8 mouse cellular contexts compared by ENCODE assay signal in the genomic region with DNA sequence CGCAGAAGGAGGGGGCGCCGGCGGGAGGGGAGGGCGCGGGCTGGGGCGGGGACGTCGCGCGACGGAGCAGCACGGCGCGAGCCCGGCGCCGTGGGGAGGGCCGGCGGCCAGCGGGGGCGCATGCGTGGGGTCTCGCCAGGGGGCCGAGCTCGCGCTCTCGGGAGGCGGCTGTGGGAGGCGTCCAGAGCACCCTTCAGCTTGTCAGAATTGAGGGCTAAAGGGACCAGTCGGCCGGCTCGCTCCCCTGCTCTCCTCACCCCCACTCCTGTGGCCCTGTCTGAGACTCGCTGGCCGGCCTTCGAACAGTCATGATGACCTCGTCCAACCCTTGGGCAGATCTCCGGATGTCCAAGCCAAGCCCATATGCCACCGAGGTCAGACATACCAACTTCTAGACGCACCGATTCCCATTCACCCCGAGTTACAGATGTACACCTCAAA. TPM values are rescaled to one million over a fixed set of nuclear protein-coding genes. Genes with fewer than 3 reads are reported as not detected.
A peak's percentile ranks its signal among the peaks of the same experiment; 100 is the strongest.
DNase-seq lines count a peak whose midpoint lies in the region; ATAC-seq lines count a peak whose summit lies in the region.

No protein-coding gene starts in this region.

- ATAC-seq in erythroblast, adult 5-6 weeks (replicated peaks; ENCODE audit: low FRiP score, poor library complexity, severe bottlenecking) = no peak
- ATAC-seq in midbrain, embryonic 16.5 days = peak; percentile 12; the same call in 1 of the 2 replicates

- intact Hi-C loops in gastrocnemius, postnatal 14 days (cut with DNase I; ENCODE audit: low total_unique reads) = no loop called here

- H3K4me1 ChIP-seq in erythroblast, embryonic 14.5 days (ENCODE audit: control insufficient read depth) = peaks cover 68% of the 10 kb centered on the region
- peaks cover 67% of the 10 kb centered on the region for H3K4me1 ChIP-seq in midbrain, embryonic 16.5 days (ENCODE audit: control insufficient read depth, insufficient read depth, low read length)

- H3K4me2 ChIP-seq in midbrain, embryonic 16.5 days (ENCODE audit: low read length) = peak overlapping the region; percentile 80

- H3K4me3 ChIP-seq in erythroblast, embryonic 14.5 days (replicated peaks) = peak overlapping the region; percentile 15
- H3K4me3 ChIP-seq in midbrain, embryonic 16.5 days (ENCODE audit: low read depth, low read length) = peak overlapping the region; percentile 65

- peak overlapping the region; percentile 86 for H3K9ac ChIP-seq in midbrain, embryonic 16.5 days (ENCODE audit: low read depth, low read length)

- H3K9me3 ChIP-seq in erythroblast, embryonic 14.5 days (ENCODE audit: control insufficient read depth, low read length) = peaks cover 19% of the 10 kb centered on the region
- H3K9me3 ChIP-seq in midbrain, embryonic 16.5 days (replicated peaks; ENCODE audit: control insufficient read depth, low read length, poor library complexity, severe bottlenecking) = no peaks in the 10 kb centered on the region

- 2% methylated on average over 39 of the region's 42 CpGs for WGBS in midbrain, embryonic 16.5 days

- H3K27me3 ChIP-seq in erythroblast, embryonic 14.5 days (ENCODE audit: control insufficient read depth) = peaks cover 80% of the 10 kb centered on the region
- H3K27me3 ChIP-seq in midbrain, embryonic 16.5 days (ENCODE audit: control insufficient read depth, insufficient read depth, low read depth, low read length) = peaks cover 21% of the 10 kb centered on the region

- peak overlapping the region; percentile 81 for H3K27ac ChIP-seq in midbrain, embryonic 16.5 days (ENCODE audit: low read length)

- peaks cover 8% of the 10 kb centered on the region for H3K36me3 ChIP-seq in erythroblast, embryonic 14.5 days (ENCODE audit: control insufficient read depth)
- peaks cover 4% of the 10 kb centered on the region for H3K36me3 ChIP-seq in midbrain, embryonic 16.5 days (ENCODE audit: control insufficient read depth, insufficient read depth, low read length)

- DNase-seq in thymus, adult 18-20 months = peak; percentile 1
- no peak for DNase-seq in thymus, postnatal 14 days
- peak; percentile 23 for DNase-seq in gastrocnemius, postnatal 14 days
- DNase-seq in layer of hippocampus, adult 9-11 months = peak; percentile 53
- DNase-seq in T-cell, adult 2 months (ENCODE audit: low spot score) = no peak

RNA-seq across cellular contexts. Expression of a gene that starts 8.9 kb away (rescaled TPM):
- 7.6 and 8.3 TPM in 2 replicates for polyA plus RNA-seq in erythroblast, embryonic 14.5 days (2012)
- 0.63 TPM in 1 of 2 replicates, not detected in the other for total RNA-seq in erythroblast, adult 5-6 weeks (2015; ENCODE audit: low replicate concordance)
- 0.70 TPM in 1 of 2 replicates, not detected in the other for total RNA-seq in erythroblast, adult 5-6 weeks (2017; ENCODE audit: low replicate concordance)
- total RNA-seq in gastrocnemius, postnatal 14 days (2021) = 1 to 10 TPM; 1.4 to 1.9 TPM
- polyA plus RNA-seq in midbrain, embryonic 16.5 days (2015; fragmentation: Nextera tagmentation; extraction: Ambion mirVana) = 129 and 146 TPM in 2 replicates

RNA-seq across cellular contexts. Expression of a gene that starts 9.9 kb away (rescaled TPM):
- 10.4 and 12.7 TPM in 2 replicates for polyA plus RNA-seq in erythroblast, embryonic 14.5 days (2012)
- not detected in 2 replicates for total RNA-seq in erythroblast, adult 5-6 weeks (2015; ENCODE audit: low replicate concordance)
- total RNA-seq in erythroblast, adult 5-6 weeks (2017; ENCODE audit: low replicate concordance) = not detected in 2 replicates
- 1 to 10 TPM; 2.4 to 2.8 TPM for total RNA-seq in gastrocnemius, postnatal 14 days (2021)
- 49.5 and 51.3 TPM in 2 replicates for polyA plus RNA-seq in midbrain, embryonic 16.5 days (2015; fragmentation: Nextera tagmentation; extraction: Ambion mirVana)

RNA-seq across cellular contexts. Expression of a gene that starts 13.9 kb away (rescaled TPM):
- 5.5 and 7.4 TPM in 2 replicates for polyA plus RNA-seq in erythroblast, embryonic 14.5 days (2012)
- 0.96 and 1.0 TPM in 2 replicates for total RNA-seq in erythroblast, adult 5-6 weeks (2015; ENCODE audit: low replicate concordance)
- 2.8 and 3.1 TPM in 2 replicates for total RNA-seq in erythroblast, adult 5-6 weeks (2017; ENCODE audit: low replicate concordance)
- total RNA-seq in gastrocnemius, postnatal 14 days (2021) = 10 to 100 TPM in 1 of 2 experiments, 1 to 10 TPM in 1; 9.6 to 10.4 TPM
- polyA plus RNA-seq in midbrain, embryonic 16.5 days (2015; fragmentation: Nextera tagmentation; extraction: Ambion mirVana) = 1.3 and 1.5 TPM in 2 replicates

RNA-seq across cellular contexts. Expression of a gene that starts 20.5 kb away (rescaled TPM):
- polyA plus RNA-seq in erythroblast, embryonic 14.5 days (2012) = 15.7 and 17.4 TPM in 2 replicates
- total RNA-seq in erythroblast, adult 5-6 weeks (2015; ENCODE audit: low replicate concordance) = 8.1 and 8.4 TPM in 2 replicates
- 23.6 and 39.4 TPM in 2 replicates for total RNA-seq in erythroblast, adult 5-6 weeks (2017; ENCODE audit: low replicate concordance)
- 10 to 100 TPM; 68.7 to 79.0 TPM for total RNA-seq in gastrocnemius, postnatal 14 days (2021)
- 313 and 332 TPM in 2 replicates for polyA plus RNA-seq in midbrain, embryonic 16.5 days (2015; fragmentation: Nextera tagmentation; extraction: Ambion mirVana)

RNA-seq across cellular contexts. Expression of a gene that starts 22.9 kb away (rescaled TPM):
- 0.20 and 0.73 TPM in 2 replicates for polyA plus RNA-seq in erythroblast, embryonic 14.5 days (2012)
- 5.4 and 9.6 TPM in 2 replicates for total RNA-seq in erythroblast, adult 5-6 weeks (2015; ENCODE audit: low replicate concordance)
- total RNA-seq in erythroblast, adult 5-6 weeks (2017; ENCODE audit: low replicate concordance) = 1.4 and 1.8 TPM in 2 replicates
- 1 to 10 TPM; 1.1 TPM for total RNA-seq in gastrocnemius, postnatal 14 days (2021)
- polyA plus RNA-seq in midbrain, embryonic 16.5 days (2015; fragmentation: Nextera tagmentation; extraction: Ambion mirVana) = 10.7 and 11.8 TPM in 2 replicates

Comparison
In these comparisons a context has a peak if more than half of its experiments do, and no peak if none do; other contexts are left out.
1. DNase-seq: peak in thymus, adult 18-20 months (2 of 2), gastrocnemius, postnatal 14 days (single experiment) and layer of hippocampus, adult 9-11 months (single experiment); none in thymus, postnatal 14 days (single experiment) and T-cell, adult 2 months (single experiment).